12 mouse cellular contexts compared by ENCODE assay signal in the genomic region with DNA sequence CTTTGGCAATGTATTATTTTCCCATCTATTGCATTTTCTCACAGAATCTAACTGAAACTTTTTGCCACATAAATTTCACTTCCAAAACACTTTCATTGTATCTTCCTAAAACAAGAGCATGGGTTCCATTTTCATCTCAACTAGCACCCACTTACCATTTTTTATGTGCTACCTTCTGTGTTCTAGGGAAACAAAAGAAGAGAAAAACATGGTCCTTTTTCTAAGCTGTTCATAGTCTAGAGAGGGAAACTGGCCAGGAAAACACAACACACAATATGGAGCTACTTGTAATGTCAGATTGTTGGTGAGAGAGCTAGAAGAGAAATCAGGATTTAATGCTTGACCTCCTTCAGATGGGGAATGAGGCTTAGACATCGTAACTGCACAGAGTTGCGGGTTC.
"Had no signal": no experiment of that assay in that cellular context is flagged by ENCODE, and none has a peak within 500 bp of the region (broad histone marks: within the 10 kb centered on the region; RNA-seq: fewer than 3 reads in every experiment).

No protein-coding gene starts in this region.

- DNase-seq: retina, postnatal 1 day; right cerebral cortex, adult 18-20 months; right cerebral cortex, postnatal 14 days; right cerebral cortex, postnatal 25 days; right cerebral cortex, postnatal 4 days; spleen, adult 18-20 months; thymus, adult 18-20 months; thymus, adult 2 months; thymus, postnatal 14 days; thymus, postnatal 25 days; thymus, postnatal 36 days; thymus, postnatal 4 days had no signal
